Mouse (Mus musculus) brain, embryonic 14.5 days (tissue): ENCODE measurements around the gene Fancc.

Experiments used
- CTCF ChIP-seq: fragments of 200-500 bp; IDR thresholded peaks from 2 replicates; pipeline ENCODE4 v1.5.1; 2012; ENCODE audit warnings: inconsistent platforms, mild to moderate bottlenecking, moderate library complexity, borderline replicate concordance; ENCODE audit not compliant: insufficient read depth, insufficient read length; ENCODE audit errors: extremely low read depth
- POLR2A ChIP-seq: fragments of 200-500 bp; IDR thresholded peaks from 2 replicates; pipeline ENCODE4 v1.6.1; 2012; ENCODE audit warnings: mild to moderate bottlenecking, inconsistent platforms, borderline replicate concordance; ENCODE audit not compliant: poor library complexity, insufficient read depth, insufficient read length, severe bottlenecking; ENCODE audit errors: extremely low read depth

DNA sequence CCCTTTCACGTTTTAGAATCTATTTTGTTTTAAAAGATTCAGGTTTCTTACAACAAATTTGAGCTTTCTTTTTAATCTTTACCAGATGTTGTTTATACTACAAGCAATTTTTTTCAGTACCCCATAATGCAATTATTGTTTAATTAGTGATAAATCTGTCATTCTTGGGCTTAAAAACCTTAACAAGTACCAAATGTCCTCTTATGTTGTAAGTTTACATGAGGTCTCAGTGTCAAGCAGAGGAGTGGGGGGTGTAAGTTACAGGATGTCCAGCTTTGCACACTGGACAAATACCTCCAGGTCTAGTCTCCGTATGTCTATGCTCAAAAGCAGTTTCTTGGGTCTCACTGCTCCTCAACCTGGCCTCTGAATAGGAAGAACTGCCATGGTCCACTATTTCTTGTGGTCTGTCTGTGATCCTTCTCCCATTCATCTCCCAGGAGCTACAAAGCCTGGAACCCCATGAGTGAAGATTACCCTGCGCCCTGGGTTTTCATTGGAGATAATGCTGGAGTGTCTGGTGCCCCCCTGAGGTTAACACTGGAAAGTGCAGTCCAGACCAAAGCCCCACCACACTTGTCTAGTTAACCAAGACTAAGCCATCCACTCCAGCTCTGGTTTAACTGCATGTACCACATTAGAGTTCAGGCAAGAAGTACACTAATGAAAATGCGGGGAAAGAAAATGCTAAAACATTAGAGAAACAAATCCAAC lies 161.5 kb downstream of the Fancc start:
- TF ChIP-seq POLR2A (no peak), CTCF (peak; percentile 60; the same call in 1 of the 2 replicates)
